Mouse (Mus musculus): ENCODE results near the gene Fcho1.
A peak's percentile ranks its signal among the peaks of the same experiment; 100 is the strongest.

Fcho1 gene

GRCm38 (mm10) chr8:71682832-71683231, 42.7 kb downstream of the Fcho1 start:
- no peak for DNase-seq (ENCODE audit: low spot score)

- no peak for DNase-seq (ENCODE audit: low spot score)
Measured at GRCm38 (mm10) chr8:71681369-71681915, 44.1 kb downstream of the Fcho1 start.

DNA sequence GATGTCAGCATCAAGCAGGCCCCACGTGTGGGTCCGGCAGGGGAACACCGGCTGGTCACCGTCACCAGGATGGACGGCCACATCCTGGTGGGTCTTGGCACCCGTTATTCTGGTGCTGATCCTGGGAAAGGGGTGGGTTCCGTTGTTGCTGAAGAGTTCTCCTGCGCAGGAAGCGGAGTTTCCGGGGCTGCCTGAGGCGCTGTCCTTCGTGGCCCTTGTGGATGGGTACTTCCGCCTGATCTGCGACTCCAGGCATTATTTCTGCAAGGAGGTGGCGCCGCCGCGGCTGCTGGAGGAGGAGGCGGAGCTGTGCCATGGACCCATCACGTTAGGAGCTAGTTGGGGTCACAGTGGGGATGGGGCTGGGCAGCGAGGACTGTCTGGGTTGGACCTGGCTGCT, 45.0 kb downstream of the Fcho1 start:
- DNase-seq (ENCODE audit: low spot score) = peak; percentile 42

DNA sequence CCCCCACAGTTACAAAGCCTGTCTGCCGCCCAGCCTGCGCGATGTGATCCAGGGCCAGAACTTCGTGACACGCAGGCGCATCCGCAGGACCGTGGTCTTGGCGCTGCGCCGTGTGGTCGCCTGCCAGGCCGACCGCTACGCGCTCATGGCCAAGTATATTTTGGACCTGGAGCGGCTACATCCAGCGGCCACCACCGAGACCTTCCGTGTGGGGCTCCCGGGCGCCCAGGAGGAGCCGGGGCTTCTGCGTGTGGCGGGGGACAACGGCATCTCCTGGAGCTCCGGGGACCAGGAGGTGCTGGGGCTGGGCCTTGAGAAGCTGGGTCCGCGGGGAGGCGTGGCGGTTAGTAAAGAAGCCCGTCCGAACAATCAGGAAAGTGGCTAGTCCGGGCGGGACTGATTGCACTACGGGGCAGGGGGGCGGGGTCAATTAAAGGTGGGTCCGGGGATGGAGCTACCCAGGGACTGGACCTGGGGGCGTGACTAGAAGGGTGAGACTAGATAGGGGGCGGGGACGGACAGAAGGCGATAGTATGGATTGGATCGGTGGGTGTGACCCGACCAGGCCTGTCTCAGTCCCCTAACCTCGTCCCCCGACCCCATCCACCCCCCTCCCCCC, 45.9 kb downstream of the Fcho1 start:
- DNase-seq (ENCODE audit: low spot score) = peak; percentile 57

DNA sequence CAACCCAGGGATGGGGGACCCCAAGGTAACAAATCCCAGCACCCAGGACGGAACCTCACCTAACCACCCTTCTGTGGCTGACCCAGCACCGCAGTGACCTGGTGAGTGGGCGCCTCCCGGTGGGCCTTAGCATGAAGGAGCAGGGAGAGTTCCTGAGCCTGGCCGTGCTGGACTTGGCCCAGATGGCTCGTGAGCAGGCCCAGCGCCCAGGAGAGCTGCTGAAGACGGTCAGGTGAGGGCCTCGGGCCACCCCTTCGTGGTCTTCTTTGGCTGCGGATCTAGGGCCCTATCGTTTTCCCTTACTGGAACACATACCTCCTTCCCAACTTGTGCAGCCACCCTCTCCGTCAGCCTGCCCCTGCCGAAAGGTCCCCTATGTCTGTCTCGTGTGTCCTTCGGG, 46.4 kb downstream of the Fcho1 start:
- DNase-seq (ENCODE audit: low spot score) = peak; percentile 46

- no peak for DNase-seq (ENCODE audit: low spot score)
Measured at GRCm38 (mm10) chr8:71678216-71678615, 47.3 kb downstream of the Fcho1 start.

GRCm38 (mm10) chr8:71677555-71677954, 48.0 kb downstream of the Fcho1 start:
- no peak for DNase-seq (ENCODE audit: low spot score)

DNA sequence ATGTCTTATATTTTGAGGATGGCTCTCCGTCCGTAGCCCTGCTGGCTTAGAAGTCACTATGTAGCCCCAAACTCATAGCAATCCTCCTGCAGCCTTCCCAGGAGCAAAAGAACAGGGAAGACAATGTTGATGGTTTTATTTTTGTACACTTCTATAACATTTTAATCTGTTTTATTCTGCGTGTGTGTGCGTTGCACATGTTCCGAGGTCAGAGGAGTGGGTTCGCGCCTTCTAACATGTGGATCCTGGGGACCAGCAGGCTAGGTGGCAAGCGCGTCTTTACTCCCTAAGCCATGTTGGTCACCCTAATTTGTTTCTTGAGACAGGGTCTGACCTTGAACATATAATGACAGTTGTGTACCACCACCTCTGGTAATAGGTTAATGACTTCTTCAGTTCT, 48.7 kb downstream of the Fcho1 start:
- no peak for DNase-seq (ENCODE audit: low spot score)

DNA sequence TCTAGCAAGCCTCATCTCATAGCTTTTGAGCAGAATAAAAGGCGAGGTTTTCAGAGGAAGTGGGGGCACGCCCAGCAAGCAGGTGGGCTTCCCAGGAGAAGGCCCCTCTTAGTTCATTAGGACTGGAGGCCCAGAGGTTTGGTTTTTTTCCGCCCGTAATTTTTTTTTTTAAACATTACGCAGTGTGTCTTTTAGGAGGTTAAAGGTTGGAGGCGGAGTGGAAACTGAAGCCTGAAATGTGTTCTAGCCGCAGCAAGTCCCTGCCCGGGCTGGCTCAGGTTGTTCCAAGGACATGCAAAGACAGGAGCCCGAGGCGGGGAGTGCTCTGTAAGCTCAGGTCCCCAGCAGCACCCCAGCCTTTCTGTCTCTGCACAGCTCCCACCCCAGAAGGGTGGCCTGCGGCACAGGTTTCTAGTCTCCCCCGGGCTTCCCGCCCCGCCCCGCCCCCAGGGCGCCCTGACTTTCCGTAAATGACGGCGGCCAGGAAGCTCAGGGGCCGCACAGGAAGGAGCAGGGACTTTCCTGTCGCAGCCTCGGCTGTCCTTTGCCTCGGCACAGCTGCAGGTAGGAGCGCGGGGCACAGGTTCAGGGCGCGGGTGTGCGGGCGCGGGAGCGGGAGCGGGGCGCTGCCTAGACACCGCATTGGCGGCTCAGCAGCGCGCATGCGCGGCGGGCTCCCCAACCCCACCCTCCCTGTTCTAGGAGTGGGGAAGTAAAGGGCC, 49.3 kb downstream of the Fcho1 start, which contains the start of gene Jak3:
Gene Jak3, plus strand, starts transcription at position 277 of the 722 bp plus-strand sequence.
- peak; percentile 58 for DNase-seq (ENCODE audit: low spot score)

DNA sequence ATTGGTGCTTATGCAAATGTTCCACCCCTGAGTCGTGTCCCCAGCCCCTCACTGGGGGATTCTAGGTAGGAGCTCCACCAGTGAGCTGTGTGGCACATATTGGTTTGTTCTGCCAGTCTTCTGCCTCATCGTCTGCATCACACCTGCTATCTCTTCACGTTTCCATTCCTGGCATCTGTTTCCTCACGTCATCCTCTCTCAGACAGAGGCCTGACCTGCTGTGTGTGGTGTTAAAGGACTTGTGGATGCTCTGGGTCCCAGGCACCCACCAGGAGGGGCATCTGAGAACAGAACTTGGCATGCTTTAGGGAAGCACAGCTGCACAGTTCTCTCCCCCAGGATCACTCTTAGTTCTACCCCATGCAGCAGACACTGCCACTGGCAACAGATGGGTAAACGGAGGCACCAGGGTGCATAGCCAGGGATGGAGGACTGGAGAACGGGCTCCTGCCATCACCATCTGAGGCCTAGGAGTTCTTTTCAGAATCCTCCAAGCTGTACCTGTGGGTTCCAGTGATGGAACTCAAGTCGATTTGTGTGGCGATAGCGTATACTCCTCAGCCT, 50.0 kb downstream of the Fcho1 start:
- DNase-seq (ENCODE audit: low spot score) = no peak

- no peak for DNase-seq (ENCODE audit: low spot score)
Measured at GRCm38 (mm10) chr8:71674071-71674470, 51.4 kb downstream of the Fcho1 start.

- no peak for DNase-seq (ENCODE audit: low spot score)
Measured at GRCm38 (mm10) chr8:71672168-71672735, 53.3 kb downstream of the Fcho1 start.

DNA sequence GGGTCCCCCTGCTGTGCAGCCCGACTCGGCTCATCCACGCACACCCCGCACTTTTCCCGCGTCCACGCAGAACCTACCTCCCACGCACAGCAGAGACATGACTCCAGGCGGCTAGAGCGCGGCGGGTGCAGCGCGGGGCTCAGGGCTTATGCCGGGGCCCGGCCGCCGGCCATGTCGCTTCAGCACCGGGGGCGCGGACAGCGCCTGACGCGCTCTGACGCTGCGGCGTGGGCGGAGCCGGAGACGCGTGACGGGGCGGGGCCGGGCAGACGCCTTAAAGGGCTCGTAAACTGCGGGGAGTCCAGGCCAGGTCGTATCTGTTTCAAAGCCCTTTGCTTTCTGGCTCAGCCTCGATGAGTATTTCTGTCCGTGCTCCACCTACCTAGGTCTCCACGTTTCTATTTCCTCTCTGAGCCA, 54.0 kb downstream of the Fcho1 start, which contains the start of gene Unc13a:
Gene Unc13a, minus strand, starts transcription at position 209 of the 417 bp plus-strand sequence.
- peak; percentile 98 for DNase-seq (ENCODE audit: low spot score)

DNA sequence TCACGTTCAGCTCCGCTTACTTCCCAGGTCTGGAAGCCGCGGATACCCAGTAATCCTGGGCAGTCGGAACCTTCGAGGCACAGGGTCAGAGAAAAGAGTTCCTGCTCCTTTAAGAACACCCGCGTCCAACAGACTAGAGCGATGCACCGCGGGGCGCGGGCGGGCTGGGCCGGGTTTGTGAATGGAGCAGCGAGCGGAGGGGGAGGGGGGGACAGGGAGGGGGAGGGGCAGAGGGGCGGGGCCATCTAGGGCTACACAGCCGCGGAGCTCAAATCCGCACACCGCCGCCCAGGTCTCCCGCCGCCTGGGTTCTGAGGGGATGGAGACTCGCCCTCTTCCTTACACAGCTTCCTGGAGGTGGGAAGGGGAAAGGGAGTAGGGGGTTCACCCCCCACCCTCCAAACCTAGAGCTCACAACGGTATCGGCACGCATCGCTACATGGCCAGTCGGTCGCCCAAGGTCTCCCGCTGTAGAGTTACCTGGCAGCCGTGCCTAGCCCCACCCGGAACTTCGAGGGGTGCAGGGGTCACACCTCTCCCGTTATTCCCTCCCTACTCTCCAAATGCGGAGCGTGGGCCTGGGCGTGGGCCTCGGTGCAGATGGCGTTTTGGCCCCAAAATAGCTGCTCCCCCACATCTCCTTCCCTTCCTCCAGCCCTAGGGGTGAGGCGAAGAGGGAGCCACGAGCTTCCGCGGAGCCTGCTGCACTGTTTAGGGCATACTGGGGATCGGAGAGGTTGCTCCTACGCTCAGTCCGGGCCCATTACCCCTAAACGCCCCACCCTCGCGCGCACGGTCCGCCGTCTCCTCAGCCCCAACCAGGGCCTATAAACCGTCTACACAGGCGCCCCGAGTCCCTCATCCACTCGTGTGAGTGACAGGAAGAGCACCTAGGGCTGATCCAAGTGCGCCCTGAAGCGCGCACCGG, 54.6 kb downstream of the Fcho1 start:
- DNase-seq (ENCODE audit: low spot score) = no peak

DNA sequence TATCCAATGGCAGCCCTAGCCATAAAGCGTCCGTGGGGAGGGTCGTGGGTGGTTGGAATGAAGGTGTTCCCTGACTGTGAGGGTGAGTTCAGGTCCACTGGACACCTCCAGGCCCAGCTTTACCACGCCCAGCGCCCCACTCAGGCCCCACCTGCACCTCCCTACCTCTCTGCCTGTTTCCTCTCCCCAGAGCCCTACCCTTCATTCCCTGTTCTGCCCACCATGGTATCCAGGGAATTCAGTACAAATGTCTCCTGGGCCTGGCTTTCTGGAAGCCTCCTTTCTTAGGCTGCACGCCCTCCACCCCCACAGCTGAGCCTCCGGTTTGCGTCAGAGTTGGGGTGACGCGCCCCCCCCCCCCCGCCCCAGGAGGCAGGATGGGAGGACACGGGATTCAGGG, 55.3 kb downstream of the Fcho1 start:
- no peak for DNase-seq (ENCODE audit: low spot score)

DNA sequence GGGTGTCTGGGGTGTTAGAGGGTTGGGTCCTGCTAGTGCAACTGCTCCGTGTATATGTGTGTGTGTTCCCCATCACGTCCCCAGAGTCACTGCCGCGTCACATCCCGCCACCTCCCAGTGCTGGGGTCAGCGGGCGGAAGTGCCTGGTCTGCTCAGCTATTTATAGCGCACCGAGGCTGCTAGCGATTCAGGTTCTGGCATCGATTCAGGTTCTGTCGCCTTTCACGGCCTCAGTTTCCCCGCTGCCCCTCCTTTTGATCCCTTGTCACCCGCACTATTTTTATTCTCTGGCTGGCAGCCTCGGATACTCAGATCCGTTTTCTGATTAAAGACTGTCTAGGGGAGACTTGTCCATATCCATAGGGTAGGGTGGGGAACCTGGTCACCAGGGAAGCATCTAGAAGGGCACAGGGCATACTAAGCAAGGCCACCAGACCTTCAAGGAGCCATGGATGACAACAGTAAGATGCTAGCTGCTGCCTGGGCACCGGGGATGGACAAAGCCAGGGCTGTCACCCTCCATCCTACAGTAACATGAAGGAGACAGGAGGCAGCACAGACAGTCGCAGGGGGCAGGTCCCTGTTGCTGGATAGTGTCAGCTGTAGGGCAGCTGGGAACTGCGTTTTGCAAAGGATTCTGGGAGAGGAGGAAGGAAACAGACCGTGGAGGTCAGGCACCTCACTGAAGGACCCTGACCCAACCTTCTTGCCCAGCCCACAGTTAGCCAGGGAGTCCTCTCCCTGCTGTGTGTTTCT, 57.1 kb downstream of the Fcho1 start:
- DNase-seq (ENCODE audit: low spot score) = no peak

- DNase-seq (ENCODE audit: low spot score) = no peak
Measured at GRCm38 (mm10) chr8:71667256-71667655, 58.3 kb downstream of the Fcho1 start.

GRCm38 (mm10) chr8:71666855-71667254, 58.7 kb downstream of the Fcho1 start:
- DNase-seq (ENCODE audit: low spot score) = no peak

DNA sequence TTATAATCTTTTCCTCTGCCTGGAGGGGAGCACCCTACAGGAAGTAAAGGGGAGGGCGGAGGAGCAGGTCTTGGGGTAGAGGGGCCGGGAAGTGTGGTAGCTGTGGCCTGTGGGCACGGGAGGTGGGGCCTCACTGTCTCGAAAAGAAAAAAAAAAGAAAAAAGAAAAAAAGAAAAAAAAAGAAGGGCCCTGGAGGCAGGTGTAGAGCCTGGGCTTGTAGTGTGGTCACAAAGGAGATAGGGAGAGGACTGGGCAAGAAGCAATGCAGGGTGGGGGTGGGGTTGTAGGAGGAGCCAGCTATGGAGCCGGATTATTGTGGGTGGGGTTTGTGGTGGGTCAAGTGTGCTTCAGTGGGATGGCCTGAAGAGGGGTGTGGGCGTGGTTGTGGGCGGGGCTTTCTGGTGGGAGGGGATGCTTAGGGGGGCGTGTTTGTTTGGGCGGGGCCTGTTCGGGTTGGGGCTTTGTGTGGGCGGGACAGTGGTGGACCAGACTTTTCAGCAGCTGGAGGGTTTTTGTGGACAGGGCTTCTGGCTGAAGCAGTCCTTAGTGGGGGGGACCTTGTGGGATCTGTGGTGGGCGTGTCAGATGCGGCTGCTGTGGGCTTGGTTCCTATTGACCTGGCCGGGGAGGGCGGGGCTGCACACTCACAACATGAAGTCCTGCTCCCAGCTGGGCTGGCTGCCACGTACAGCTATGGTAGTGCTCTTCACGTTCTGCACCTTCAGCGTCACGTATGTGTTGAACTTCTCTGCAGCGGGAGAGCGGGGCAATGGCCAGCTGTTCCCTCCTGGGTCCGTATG, 60.0 kb downstream of the Fcho1 start:
- peak; percentile 87 for DNase-seq (ENCODE audit: low spot score)
